Comparison of ENCODE assay signal across 9 mouse cellular contexts in genomic region chrX:101342837-101343236, GRCm38 (mm10). TPM values are rescaled to one million over a fixed set of nuclear protein-coding genes. Genes with fewer than 3 reads are reported as not detected.
DNase-seq lines count a peak whose midpoint lies in the region; ATAC-seq and TF ChIP-seq lines count a peak whose summit lies in the region.
"Not testable (repeated sequence)": the region's sequence is repeated elsewhere in the genome, so short reads cannot be mapped to it uniquely, and the experiment has no call there.
"Had no signal": no experiment of that assay in that cellular context is flagged by ENCODE, and none has a peak within 500 bp of the region (broad histone marks: within the 10 kb centered on the region; RNA-seq: fewer than 3 reads in every experiment).

No protein-coding gene starts in this region.

- H3K9ac ChIP-seq in MEL (ENCODE audit: control insufficient read depth, low read depth, low read length, poor library complexity, severe bottlenecking); embryonic facial prominence, embryonic 11.5 days (replicated peaks; ENCODE audit: low read length): not testable (repeated sequence)

- peaks cover 0 to 18% of the 10 kb centered on the region in 2 experiments; a peak in 2 of 4 replicates for H3K36me3 ChIP-seq in MEL (ENCODE audit: control insufficient read depth in 1 of 2, insufficient read depth in 2 of 2, low read length in 2 of 2)
- not testable (repeated sequence) for H3K36me3 ChIP-seq in embryonic facial prominence, embryonic 11.5 days (replicated peaks; ENCODE audit: control insufficient read depth, insufficient read depth, low read depth, low read length)

- H3K9me3 ChIP-seq in MEL (replicated peaks; ENCODE audit: insufficient read depth, low read length); embryonic facial prominence, embryonic 11.5 days (replicated peaks; ENCODE audit: control insufficient read depth, low read length): not testable (repeated sequence)

- TF ChIP-seq RAD21 in MEL (IDR thresholded peaks at IDR 0.05; ENCODE audit: low read depth, low read length), result not testable (repeated sequence)

- not testable (repeated sequence) for H3K79me2 ChIP-seq in MEL (ENCODE audit: control insufficient read depth, insufficient read depth, low read length, poor library complexity)

- TF ChIP-seq EP300 in MEL (IDR thresholded peaks at IDR 0.05; ENCODE audit: low read depth in 1 of 2, low read length in 2 of 2), result not testable (repeated sequence)

- H3K4me1 ChIP-seq in MEL (ENCODE audit: control insufficient read depth in 1 of 2, insufficient read depth in 2 of 2, low read length in 2 of 2), result peaks cover 7 to 24% of the 10 kb centered on the region in 2 experiments
- not testable (repeated sequence) for H3K4me1 ChIP-seq in embryonic facial prominence, embryonic 11.5 days (ENCODE audit: control insufficient read depth, insufficient read depth, low read length)

- not testable (repeated sequence) for TF ChIP-seq CTCF in MEL (IDR thresholded peaks at IDR 0.05 in 2 of 3, conservative IDR thresholded peaks at IDR 0.05 in 1 of 3; ENCODE audit: control insufficient read depth in 1 of 3, insufficient read depth in 1 of 3, low read depth in 2 of 3, low read length in 3 of 3, poor library complexity in 1 of 3, severe bottlenecking in 1 of 3)

- H3K4me3 ChIP-seq in MEL (ENCODE audit: control insufficient read depth in 1 of 2, insufficient read depth in 1 of 2, low read depth in 2 of 2, low read length in 2 of 2); embryonic facial prominence, embryonic 11.5 days (ENCODE audit: low read depth, low read length): not testable (repeated sequence)

- not testable (repeated sequence) for ATAC-seq in embryonic facial prominence, embryonic 11.5 days (replicated peaks; ENCODE audit: insufficient number of reproducible peaks, low FRiP score, low TSS enrichment, low read depth)

- not testable (repeated sequence) for H3K27ac ChIP-seq in MEL (ENCODE audit: control insufficient read depth, low read depth, low read length); embryonic facial prominence, embryonic 11.5 days (replicated peaks; ENCODE audit: low read depth, low read length)

- DNase-seq in MEL (ENCODE audit: low read depth, low spot score), result peak; percentile 25
- peak; percentile 4 for DNase-seq in embryonic facial prominence, embryonic 11.5 days (ENCODE audit: low spot score)

- 54% methylated on average over 2 of the region's 2 CpGs for WGBS in embryonic facial prominence, embryonic 11.5 days

- peak in 1 of 2 experiments; percentile 32; a peak in 1 of 4 replicates for TF ChIP-seq POLR2A in MEL (IDR thresholded peaks at IDR 0.05; ENCODE audit: control insufficient read depth in 1 of 2, insufficient read depth in 1 of 2, low read depth in 1 of 2, low read length in 2 of 2, poor library complexity in 1 of 2)

- H3K4me2 ChIP-seq in embryonic facial prominence, embryonic 11.5 days (ENCODE audit: low read depth, low read length), result not testable (repeated sequence)

- not testable (repeated sequence) for H3K27me3 ChIP-seq in MEL (ENCODE audit: control insufficient read depth in 1 of 2, insufficient read depth in 2 of 2, low read length in 2 of 2); embryonic facial prominence, embryonic 11.5 days (ENCODE audit: control insufficient read depth, insufficient read depth, low read length)

TF ChIP-seq in MEL, 35 proteins besides CTCF, POLR2A, EP300 and RAD21:
- peak; percentile 92; the same call in 1 of the 2 replicates for TF ChIP-seq ZMIZ1 (IDR thresholded peaks at IDR 0.05; ENCODE audit: low read depth, low read length)
- 0 out of 2 replicates have a peak, but pooled peaks have one; percentile 22 for TF ChIP-seq ETS1 (IDR thresholded peaks at IDR 0.05; ENCODE audit: low read depth, low read length)
- peak; percentile 49 for TF ChIP-seq TBP (IDR thresholded peaks at IDR 0.05; ENCODE audit: low read depth, low read length)
TF ChIP-seq in MEL: peak in this region for 3; not testable (repeated sequence) for 32.

RNA-seq across cellular contexts. Expression of gene Gjb1, which starts 33.3 kb away (rescaled TPM):
- not detected in 2 replicates for total RNA-seq in MEL (2012; rRNA removed)
- not detected for polyA plus RNA-seq in MEL (2012; ENCODE audit: insufficient read depth in 1 of 2, insufficient read length in 2 of 2, low read depth in 1 of 2, low replicate concordance in 2 of 2, missing spikeins in 1 of 2)
- 0.18 and 0.40 TPM in 2 replicates for polyA plus RNA-seq in embryonic facial prominence, embryonic 11.5 days (2014; fragmentation: Nextera tagmentation; extraction: Ambion mirVana)
- total RNA-seq: adrenal gland, adult 18-20 months; adrenal gland, postnatal 25 days; CH12.LX; G1E had no signal
- polyA plus RNA-seq: activated CD4-positive, CD25-positive, alpha-beta regulatory T cell, adult 4 months; C2C12; CD4-positive, CD25-positive, alpha-beta regulatory T cell, adult 4 months; G1E had no signal

RNA-seq across cellular contexts. Expression of gene Nlgn3, which starts 43.9 kb away (rescaled TPM):
- 0.03 and 0.04 TPM in 2 replicates for total RNA-seq in MEL (2012; rRNA removed)
- polyA plus RNA-seq in MEL (2012; ENCODE audit: insufficient read depth in 1 of 2, insufficient read length in 2 of 2, low read depth in 1 of 2, low replicate concordance in 2 of 2, missing spikeins in 1 of 2), result under 1 TPM in 1 of 2 experiments, not detected in 1; 0.15 TPM
- polyA plus RNA-seq in embryonic facial prominence, embryonic 11.5 days (2014; fragmentation: Nextera tagmentation; extraction: Ambion mirVana), result 14.2 and 15.6 TPM in 2 replicates
- polyA plus RNA-seq: C2C12 had no signal

Comparison
In these comparisons a context has a peak if more than half of its experiments do, and no peak if none do; other contexts are left out.
1. RNA of gene Nlgn3, which starts 43.9 kb away (polyA plus RNA-seq): 14.2 to 15.6 TPM in embryonic facial prominence, embryonic 11.5 days; 0.15 TPM in MEL; every median in the first group is over 10 times any median in the second.